Mouse (Mus musculus): ENCODE data around the gene Prkce. TPM values are rescaled to one million over a fixed set of nuclear protein-coding genes. Genes with fewer than 3 reads are reported as not detected.

Prkce gene
- total RNA-seq, 2 experiments from 2014 or later, result 0.34 to 2.7 TPM

GRCm38 (mm10) chr17:86249499-86250405 lies 82.2 kb downstream of the Prkce start:
- ATAC-seq (replicated peaks; ENCODE audit: low FRiP score, poor library complexity, severe bottlenecking), result no peak

- no peak for ATAC-seq (replicated peaks; ENCODE audit: low FRiP score, poor library complexity, severe bottlenecking)
These were observed 82.9 kb downstream of the Prkce start for GRCm38 (mm10) chr17:86250406-86250905.

GRCm38 (mm10) chr17:86253884-86254283 lies 86.3 kb downstream of the Prkce start:
- ATAC-seq (replicated peaks; ENCODE audit: low FRiP score, poor library complexity, severe bottlenecking), result no peak

- ATAC-seq (replicated peaks; ENCODE audit: low FRiP score, poor library complexity, severe bottlenecking), result no peak
These were observed 86.7 kb downstream of the Prkce start for GRCm38 (mm10) chr17:86254285-86254684.

GRCm38 (mm10) chr17:86254978-86255377 lies 87.4 kb downstream of the Prkce start:
- no peak for ATAC-seq (replicated peaks; ENCODE audit: low FRiP score, poor library complexity, severe bottlenecking)

GRCm38 (mm10) chr17:86256730-86257131 lies 89.1 kb downstream of the Prkce start:
- ATAC-seq (replicated peaks; ENCODE audit: low FRiP score, poor library complexity, severe bottlenecking), result no peak

- no peak for ATAC-seq (replicated peaks; ENCODE audit: low FRiP score, poor library complexity, severe bottlenecking)
These were observed 93.5 kb downstream of the Prkce start for GRCm38 (mm10) chr17:86261067-86261466.

- no peak for ATAC-seq (replicated peaks; ENCODE audit: low FRiP score, poor library complexity, severe bottlenecking)
These were observed 96.5 kb downstream of the Prkce start for GRCm38 (mm10) chr17:86263985-86264649.

- no peak for ATAC-seq (replicated peaks; ENCODE audit: low FRiP score, poor library complexity, severe bottlenecking)
These were observed 98.5 kb downstream of the Prkce start for GRCm38 (mm10) chr17:86266051-86266450.

- no peak for ATAC-seq (replicated peaks; ENCODE audit: low FRiP score, poor library complexity, severe bottlenecking)
These were observed 99.7 kb downstream of the Prkce start for GRCm38 (mm10) chr17:86267126-86267760.

GRCm38 (mm10) chr17:86269639-86270038 lies 102.1 kb downstream of the Prkce start:
- no peak for ATAC-seq (replicated peaks; ENCODE audit: low FRiP score, poor library complexity, severe bottlenecking)

- no peak for ATAC-seq (replicated peaks; ENCODE audit: low FRiP score, poor library complexity, severe bottlenecking)
These were observed 102.9 kb downstream of the Prkce start for GRCm38 (mm10) chr17:86270523-86270922.

GRCm38 (mm10) chr17:86271277-86271676 lies 103.7 kb downstream of the Prkce start:
- ATAC-seq (replicated peaks; ENCODE audit: low FRiP score, poor library complexity, severe bottlenecking), result no peak

GRCm38 (mm10) chr17:86272961-86273360 lies 105.4 kb downstream of the Prkce start:
- ATAC-seq (replicated peaks; ENCODE audit: low FRiP score, poor library complexity, severe bottlenecking), result no peak

GRCm38 (mm10) chr17:86273566-86274349 lies 106.2 kb downstream of the Prkce start:
- ATAC-seq (replicated peaks; ENCODE audit: low FRiP score, poor library complexity, severe bottlenecking), result no peak

GRCm38 (mm10) chr17:86274350-86274744 lies 106.8 kb downstream of the Prkce start:
- no peak for ATAC-seq (replicated peaks; ENCODE audit: low FRiP score, poor library complexity, severe bottlenecking)

GRCm38 (mm10) chr17:86276381-86276780 lies 108.8 kb downstream of the Prkce start:
- no peak for ATAC-seq (replicated peaks; ENCODE audit: low FRiP score, poor library complexity, severe bottlenecking)

GRCm38 (mm10) chr17:86277032-86277798 lies 109.6 kb downstream of the Prkce start:
- no peak for ATAC-seq (replicated peaks; ENCODE audit: low FRiP score, poor library complexity, severe bottlenecking)

- ATAC-seq (replicated peaks; ENCODE audit: low FRiP score, poor library complexity, severe bottlenecking), result no peak
These were observed 110.5 kb downstream of the Prkce start for GRCm38 (mm10) chr17:86277999-86278526.
